Mouse (Mus musculus): ENCODE measurements around the gene Arsb. TPM values are rescaled to one million over a fixed set of nuclear protein-coding genes. Genes with fewer than 3 reads are reported as not detected.

The Arsb gene
- total RNA-seq, 2 experiments from 2014 or later, result 7.9 to 28.5 TPM

GRCm38 (mm10) chr13:93838431-93839136 lies 67.2 kb downstream of the Arsb start:
- ATAC-seq (replicated peaks; ENCODE audit: low FRiP score, poor library complexity, severe bottlenecking), result no peak

DNA sequence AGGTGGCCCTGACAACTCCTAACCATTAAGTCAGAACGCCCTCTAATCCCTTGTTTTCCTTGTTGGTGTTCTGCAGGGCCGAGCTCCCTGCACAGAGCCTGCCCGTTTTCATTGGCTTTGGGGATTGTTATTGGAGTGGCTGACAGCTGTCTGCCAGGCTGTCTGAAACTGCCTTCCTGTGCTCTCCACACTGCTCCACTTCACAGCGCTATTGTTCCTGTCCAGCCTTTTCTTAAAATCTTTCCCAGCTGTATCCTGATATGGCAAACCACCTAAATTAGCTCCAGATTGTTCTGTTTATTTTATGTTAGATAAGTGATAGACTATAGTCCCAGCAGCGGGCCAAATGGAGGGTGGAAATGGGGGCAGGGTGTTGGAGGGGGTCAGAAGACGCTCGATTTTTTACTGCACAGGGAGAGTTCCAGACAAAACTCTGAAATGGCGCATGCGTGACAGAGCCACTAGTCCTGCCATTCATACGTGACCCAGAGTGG lies 67.8 kb downstream of the Arsb start:
- ATAC-seq (replicated peaks; ENCODE audit: low FRiP score, poor library complexity, severe bottlenecking), result no peak

- no peak for ATAC-seq (replicated peaks; ENCODE audit: low FRiP score, poor library complexity, severe bottlenecking)
Measured at GRCm38 (mm10) chr13:93839721-93840120, 68.3 kb downstream of the Arsb start.

DNA sequence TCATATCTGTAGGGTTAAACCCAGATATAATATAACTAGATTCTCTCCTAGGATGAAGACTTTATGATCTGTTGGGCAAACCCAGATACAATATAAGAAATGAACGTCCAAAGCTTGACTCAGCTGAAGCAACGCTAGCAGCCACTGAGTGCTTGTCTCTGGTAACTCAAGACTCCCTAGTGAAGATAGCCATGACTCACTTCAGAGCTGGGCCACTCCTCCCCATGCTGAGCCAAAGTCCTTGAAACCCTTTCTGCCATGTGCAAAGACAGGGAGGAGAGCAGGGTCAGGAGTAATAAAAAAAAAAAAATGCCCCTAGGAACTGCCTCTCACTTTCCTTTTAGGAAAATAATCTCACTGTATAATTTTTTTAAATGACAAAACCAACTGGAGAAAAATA lies 68.7 kb downstream of the Arsb start:
- ATAC-seq (replicated peaks; ENCODE audit: low FRiP score, poor library complexity, severe bottlenecking), result no peak

GRCm38 (mm10) chr13:93846831-93847518 lies 75.5 kb downstream of the Arsb start:
- no peak for ATAC-seq (replicated peaks; ENCODE audit: low FRiP score, poor library complexity, severe bottlenecking)

- ATAC-seq (replicated peaks; ENCODE audit: low FRiP score, poor library complexity, severe bottlenecking), result no peak
Measured at GRCm38 (mm10) chr13:93847614-93848013, 76.2 kb downstream of the Arsb start.

- no peak for ATAC-seq (replicated peaks; ENCODE audit: low FRiP score, poor library complexity, severe bottlenecking)
Measured at GRCm38 (mm10) chr13:93848615-93849014, 77.2 kb downstream of the Arsb start.

GRCm38 (mm10) chr13:93849751-93850355 lies 78.4 kb downstream of the Arsb start:
- no peak for ATAC-seq (replicated peaks; ENCODE audit: low FRiP score, poor library complexity, severe bottlenecking)

DNA sequence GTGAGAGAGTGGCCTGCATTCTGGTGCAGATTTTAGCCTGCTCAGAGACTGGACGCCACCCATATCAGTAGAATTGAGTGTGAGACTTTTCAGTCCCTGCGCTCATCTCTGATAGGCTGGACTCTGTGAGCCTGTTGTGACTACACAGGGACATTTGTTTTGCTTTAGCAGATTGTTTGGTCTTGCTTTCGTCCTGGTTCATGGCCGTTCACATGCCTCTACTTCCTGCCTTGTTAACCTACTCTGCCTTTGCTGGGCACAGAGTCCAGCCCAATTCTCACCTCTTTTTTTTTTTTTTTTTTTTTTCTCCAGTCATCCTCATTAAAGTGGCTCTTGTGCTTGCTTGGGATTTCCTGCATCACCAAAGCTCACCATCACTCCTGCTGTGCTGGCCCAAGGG lies 79.2 kb downstream of the Arsb start:
- ATAC-seq (replicated peaks; ENCODE audit: low FRiP score, poor library complexity, severe bottlenecking), result no peak

DNA sequence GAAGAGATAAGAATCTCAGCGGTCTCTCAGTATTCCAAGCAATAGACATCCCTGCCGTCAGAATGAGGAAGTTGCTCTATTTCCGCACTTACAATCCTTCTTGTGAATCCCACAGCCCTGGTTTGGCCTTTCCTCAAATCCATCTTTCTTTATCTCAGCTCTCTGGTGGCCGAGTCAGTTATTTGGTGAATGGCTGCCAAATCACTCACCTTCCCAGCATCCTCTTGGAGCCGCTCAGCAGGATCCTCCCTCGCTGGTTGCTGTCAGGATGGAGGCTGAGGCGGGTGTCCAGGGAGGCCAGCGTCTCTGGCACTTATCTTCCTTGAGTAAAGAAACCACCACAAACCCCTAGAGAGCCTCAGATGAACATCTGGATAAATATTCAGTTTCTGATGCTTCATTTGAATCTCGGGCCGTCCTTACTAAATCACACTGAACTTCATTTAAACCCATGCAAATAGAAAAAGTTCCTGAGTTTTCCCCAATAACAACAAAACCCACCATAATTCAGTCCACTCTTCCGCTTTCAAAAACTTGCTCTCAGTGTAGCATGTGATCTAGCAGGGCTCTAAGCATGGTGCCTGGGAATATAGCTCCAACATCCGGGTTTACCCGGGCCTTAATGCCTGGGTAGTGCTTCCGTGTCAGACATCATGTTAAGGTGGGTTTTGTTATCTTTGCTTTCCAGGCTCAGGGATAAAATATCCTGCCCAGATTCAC lies 81.1 kb downstream of the Arsb start:
- no peak for ATAC-seq (replicated peaks; ENCODE audit: low FRiP score, poor library complexity, severe bottlenecking)

DNA sequence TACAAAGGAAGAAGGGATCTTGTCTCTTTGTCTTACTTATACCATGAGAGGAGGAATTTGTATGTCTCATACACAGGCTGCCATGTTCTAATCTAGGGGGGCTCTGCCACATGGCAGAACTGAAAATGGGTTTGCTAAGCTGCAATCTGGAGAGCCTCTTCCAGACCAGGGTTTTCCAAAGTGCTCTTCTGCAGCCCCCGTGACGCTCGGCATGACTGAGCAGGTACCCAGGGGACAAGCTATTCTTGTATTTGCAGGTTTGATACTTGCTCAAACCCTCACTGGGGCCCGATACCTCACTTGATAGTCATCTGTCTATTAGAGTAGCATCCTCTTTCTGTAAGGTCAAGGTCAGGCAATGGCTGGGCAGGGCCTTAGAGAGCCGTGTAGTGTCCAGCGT lies 82.3 kb downstream of the Arsb start:
- ATAC-seq (replicated peaks; ENCODE audit: low FRiP score, poor library complexity, severe bottlenecking), result no peak

DNA sequence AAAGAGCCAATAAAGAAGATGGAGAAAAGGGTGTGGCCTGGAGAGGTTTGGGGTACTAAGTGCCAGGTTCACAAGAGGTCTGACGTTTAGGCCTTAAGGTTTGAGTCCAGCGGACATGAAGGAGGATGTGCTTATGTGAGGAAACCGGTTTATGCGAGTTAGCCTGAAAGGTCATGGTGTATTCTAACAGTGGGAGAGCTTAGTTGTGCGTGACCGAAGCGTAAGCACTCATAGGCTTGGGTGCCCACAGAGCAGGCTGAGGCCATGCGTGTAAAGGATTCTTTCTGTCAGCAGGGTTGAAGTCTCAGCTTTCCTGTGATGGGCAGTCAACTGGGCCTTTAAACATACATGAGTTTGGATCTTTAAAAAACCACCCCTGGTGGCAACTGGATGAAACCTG lies 82.9 kb downstream of the Arsb start:
- ATAC-seq (replicated peaks; ENCODE audit: low FRiP score, poor library complexity, severe bottlenecking), result no peak

DNA sequence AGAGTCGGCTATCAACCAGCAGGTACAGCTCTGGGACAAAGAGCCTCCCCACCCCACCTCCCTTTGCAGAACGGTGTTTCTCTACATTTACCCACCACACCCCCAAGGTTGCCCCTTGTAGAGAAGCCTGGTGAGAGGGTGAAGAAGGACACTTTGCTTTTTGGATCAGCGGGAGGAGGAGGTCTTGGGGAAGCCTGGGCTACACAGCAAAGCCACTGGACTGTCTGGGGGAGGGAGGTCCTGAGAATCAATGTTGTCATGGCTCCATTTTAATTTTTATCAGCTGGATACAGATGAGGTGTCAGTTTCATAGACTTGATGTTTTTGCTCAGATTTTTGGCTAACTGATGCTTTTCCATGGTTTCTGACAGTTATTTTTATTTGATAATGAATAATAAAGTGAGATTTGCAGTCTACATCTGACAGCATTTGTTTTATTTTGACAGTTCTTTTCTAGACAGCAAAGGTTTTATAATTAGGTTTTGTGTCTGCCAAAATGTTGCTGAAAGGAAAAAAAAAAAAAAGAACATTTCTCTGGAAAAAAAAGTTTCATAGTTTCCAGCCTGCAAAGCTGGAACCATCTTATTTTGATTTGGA lies 83.6 kb downstream of the Arsb start:
- no peak for ATAC-seq (replicated peaks; ENCODE audit: low FRiP score, poor library complexity, severe bottlenecking)

- ATAC-seq (replicated peaks; ENCODE audit: low FRiP score, poor library complexity, severe bottlenecking), result no peak
Measured at GRCm38 (mm10) chr13:93855701-93856183, 84.3 kb downstream of the Arsb start.

DNA sequence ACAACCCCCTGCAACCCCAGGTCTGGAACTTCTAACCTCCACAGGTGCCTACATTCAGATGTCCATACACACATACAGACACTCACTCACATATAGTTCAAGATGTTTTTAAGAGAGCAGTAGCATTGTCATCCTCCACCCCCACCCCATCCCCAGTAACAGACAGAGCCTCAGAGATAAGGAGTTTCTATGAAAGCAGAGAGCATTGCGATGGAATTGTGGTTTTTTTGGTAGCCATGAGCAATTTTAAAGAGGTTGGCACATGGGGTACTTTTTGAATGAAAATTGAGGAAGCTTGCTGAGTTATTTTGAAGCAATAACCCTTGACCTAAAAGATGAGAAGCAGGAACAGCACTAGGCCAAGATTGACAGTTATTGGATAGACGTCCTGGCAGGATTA lies 89.8 kb downstream of the Arsb start:
- no peak for ATAC-seq (replicated peaks; ENCODE audit: low FRiP score, poor library complexity, severe bottlenecking)

GRCm38 (mm10) chr13:93864066-93864740 lies 92.8 kb downstream of the Arsb start:
- ATAC-seq (replicated peaks; ENCODE audit: low FRiP score, poor library complexity, severe bottlenecking), result no peak

GRCm38 (mm10) chr13:93866638-93867037 lies 95.2 kb downstream of the Arsb start:
- no peak for ATAC-seq (replicated peaks; ENCODE audit: low FRiP score, poor library complexity, severe bottlenecking)

DNA sequence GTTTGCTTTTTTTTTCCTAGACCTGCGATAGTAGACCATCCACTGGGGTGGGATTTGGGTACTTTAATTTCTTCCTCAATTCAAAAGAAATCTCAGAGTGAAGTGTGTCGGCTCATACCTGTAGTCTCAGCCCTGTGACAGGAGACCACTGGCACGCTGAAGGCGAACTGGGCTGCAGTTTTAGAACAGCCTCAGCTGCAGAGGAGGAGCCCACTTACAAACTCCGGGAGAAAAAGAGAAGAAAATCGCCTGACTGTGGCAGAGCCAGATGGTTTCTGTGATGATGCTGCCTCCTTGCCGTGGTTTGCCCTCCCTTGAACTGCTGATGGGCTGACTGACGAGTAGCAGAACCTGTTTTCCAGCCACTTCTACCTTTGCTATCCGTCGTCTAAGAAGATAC lies 100.3 kb downstream of the Arsb start:
- no peak for ATAC-seq (replicated peaks; ENCODE audit: low FRiP score, poor library complexity, severe bottlenecking)

- ATAC-seq (replicated peaks; ENCODE audit: low FRiP score, poor library complexity, severe bottlenecking), result no peak
Measured at GRCm38 (mm10) chr13:93872591-93872990, 101.2 kb downstream of the Arsb start.

Measured in erythroid progenitor cell, adult 5-6 weeks (primary cell).